Mouse (Mus musculus): ENCODE results near the gene Crim1.

Crim1 gene

DNA sequence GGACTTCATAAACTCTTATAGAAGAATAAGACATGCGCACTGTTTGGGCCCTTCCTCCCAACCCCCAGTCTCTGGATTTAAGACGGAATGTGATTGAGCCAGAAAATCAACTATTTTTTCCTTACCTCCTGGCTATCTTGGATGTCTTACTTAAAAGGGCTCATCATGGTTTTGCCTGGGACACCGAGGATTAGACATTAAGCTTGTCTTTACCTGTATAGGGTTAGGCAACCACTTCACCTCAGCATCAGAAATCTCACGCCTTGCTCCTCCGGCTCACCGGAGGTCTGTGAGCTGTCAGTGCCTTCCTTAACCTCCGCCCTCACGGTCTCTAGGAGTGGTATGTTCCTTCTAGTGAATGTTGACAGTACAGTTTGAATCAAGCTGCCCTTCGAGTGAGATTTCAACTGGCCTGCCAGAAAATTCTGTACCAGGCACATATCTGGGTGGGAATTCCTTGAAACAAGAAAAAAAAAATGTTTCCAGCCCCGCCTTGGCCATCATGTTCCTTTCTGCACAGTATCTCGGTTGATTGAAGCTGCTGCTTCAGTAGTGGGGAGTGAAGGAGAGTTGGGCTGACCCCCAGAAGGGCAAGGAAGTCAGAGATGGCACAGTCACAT, 121.3 kb downstream of the Crim1 start:
- DNase-seq (ENCODE audit: inconsistent age in 2 of 2, low spot score in 1 of 2), result no peak

DNA sequence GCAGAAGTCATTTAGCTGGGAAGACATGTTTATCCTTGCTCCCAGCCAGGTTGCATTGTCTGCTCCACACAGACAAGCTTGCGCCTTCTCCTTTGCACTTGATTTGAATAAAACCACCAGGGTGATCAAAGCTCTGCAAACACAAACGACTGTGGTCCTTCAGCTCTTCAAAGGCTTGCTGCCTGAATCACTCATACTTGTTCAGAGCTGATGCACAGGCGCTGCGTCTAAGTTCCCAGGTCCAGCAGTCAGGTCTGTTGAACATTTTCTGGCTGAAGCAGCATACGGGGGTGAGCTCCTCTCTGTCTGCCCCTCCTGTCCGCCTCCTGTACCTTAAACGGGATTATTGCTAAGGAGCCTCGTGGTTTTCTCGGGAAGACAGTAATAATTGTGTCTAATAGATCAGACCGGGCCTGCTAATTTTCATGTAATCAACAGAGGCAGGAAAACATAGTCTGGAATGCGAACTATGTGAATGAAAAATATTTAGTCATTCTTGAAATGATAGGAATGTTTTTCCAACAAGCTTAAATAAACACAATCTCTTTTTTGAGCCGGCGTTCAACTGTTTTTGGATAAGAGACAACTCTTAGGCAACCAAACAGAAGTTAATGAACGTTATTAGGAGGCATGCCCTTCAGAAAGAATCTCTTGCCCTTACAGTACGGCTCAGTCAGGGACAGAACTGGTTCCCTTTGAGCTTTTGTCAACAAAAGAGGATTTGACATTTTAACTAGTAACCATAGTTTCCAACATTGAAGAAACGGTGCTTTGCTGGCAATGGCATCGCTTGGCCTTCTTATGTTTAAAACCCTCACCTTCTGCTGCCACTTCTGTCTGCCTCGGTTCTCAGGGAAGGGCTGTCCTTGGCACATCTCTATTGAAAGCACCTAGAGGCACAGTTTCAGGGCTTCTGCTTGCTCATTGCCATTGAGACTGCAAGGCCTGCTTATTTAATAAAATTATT, 122.6 kb downstream of the Crim1 start:
- DNase-seq (ENCODE audit: inconsistent age in 2 of 2, low spot score in 1 of 2), result peak in 1 of 2 experiments; percentile 72

DNA sequence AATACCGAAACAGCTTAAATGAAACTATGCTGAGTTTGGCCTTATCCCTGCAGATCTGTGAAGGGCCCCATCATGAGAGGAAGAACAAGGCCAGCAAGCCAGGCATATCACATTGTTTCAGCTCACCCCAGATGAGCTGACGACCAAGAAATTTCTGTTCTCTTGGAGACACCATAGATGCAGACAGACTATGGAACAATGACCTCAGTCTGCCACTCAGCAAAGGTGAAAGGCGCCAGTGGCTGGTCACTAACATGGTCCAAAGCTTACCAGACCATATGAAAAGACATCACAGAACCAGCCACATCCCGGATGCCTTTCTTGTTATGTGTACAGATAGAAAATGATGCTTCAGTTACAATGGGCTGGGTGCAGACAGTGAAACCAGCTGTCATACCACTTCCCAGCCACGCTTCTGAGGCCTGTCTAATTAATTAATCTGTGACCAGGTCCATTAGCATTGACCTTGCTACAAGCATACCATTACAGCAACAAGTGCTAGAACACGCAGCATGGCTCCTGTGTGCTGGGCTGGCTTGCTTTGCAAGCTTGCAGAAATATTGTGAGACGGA, 125.8 kb downstream of the Crim1 start:
- no peak for DNase-seq (ENCODE audit: inconsistent age in 2 of 2, low spot score in 1 of 2)

DNA sequence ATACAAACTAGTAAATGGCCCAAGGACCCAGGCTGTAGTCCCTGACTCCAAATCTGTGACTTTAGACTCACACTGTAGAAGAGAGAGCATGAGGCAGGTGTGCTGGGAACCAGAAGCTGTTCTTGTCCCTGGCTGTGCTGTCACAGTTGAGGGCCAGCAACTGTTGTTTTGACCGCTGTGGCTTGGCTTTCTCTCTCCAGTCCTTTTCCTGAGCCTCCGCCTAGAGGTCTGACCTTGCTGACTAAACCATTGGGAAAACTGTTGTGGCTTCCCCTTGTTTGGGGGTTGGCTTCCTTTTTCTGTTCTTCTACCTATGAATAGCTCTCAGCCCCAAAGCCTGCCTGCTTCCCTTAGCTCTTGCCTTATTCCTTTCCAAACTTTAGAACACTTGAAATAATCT, 126.3 kb downstream of the Crim1 start:
- DNase-seq (ENCODE audit: inconsistent age in 2 of 2, low spot score in 1 of 2), result peak in 1 of 2 experiments; percentile 55

DNA sequence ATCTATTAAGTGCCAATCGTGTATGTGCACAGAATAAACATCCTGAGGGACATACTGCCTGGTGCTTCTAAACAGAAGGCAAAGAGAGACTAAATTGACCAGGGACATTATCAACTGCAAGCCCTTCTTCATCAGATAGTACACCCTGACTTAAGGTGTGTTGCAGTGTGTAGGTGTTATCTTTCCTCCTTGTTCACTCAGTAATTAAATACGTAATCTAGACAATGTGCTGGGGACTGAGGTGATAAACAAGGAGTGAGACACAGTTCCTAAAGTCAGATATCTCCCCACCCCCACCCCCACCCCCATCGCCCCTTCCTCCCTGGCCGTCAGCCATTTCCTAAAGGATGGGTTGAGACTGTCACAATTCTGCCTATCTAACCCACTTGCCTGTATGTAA, 127.1 kb downstream of the Crim1 start:
- DNase-seq (ENCODE audit: inconsistent age in 2 of 2, low spot score in 1 of 2), result no peak

DNA sequence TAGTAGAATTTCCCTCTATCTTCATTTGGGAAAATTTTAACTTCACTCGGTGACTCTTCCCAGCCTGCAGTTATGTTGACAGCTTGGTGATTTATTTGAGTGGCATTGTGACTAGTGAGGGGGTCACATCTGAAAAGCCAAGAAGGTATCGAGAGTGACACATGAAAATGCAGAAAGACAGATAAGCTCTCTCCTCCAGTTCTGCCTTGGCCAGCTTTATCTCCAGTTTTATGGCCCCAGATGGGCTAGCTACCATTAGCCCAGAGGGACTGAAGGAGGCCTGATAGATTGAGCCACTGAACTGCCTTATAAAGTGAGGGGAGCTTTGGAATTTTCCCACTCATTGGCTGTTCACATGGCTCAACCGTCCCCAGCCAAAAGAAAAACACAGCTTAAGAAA, 128.2 kb downstream of the Crim1 start:
- no peak for DNase-seq (ENCODE audit: inconsistent age in 2 of 2, low spot score in 1 of 2)

DNA sequence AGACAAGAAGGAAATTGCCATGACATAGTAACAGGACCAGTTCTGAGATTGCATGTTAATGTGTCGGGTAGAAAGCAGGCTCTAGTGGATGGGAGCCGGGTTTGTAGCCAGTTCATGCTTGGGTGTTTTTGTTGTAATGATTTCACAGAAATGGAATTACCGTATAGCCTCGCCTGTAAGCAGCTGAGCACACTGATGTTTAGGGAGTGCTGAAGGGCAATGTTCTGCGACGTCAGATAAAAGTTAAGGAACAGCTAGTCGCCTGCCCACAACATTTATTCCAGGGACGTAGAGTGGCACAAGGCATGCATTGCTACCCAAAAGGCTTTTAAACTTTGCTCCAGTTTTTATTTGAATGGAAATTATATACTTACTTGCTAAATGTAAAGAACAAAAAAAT, 131.4 kb downstream of the Crim1 start:
- no peak for DNase-seq (ENCODE audit: inconsistent age in 2 of 2, low spot score in 1 of 2)

DNA sequence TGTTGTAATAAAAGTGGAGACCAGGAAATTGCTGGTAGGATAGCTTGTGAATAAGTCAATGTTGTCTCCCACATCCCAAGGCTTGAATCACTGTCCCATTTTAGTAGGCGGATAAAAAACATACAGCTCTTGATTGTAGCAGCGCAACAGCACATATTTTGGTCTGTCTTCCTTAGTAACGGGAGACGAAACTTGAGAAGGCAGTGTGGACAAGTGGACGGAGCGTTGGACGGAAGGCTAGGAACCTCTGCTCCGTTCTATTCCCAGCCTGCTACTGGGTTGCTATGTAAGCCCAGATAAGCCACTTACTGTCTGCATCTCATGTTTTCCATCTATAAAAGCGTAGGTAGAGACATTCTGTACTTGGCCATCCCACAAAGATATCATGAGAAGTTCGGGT, 133.2 kb downstream of the Crim1 start:
- no peak for DNase-seq (ENCODE audit: inconsistent age in 2 of 2, low spot score in 1 of 2)

DNA sequence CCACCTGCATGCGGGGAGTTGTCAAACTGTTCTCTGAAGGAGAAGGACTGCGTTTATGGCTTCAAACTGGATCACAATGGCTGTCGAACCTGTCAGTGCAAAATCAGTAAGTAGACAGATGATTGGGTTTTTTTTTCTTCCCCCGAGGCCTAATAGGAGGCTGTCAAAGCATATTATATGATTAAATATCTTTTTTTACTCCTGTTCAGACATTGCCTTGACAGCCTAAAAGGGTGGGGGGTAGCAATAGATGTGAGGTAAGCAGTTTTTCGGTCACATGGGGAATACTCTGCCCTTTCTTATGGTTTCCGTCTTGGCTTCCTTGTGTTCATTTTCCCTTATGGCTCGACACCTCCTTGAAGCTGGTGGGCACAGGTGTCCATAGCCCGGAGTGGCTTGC, 135.2 kb downstream of the Crim1 start:
- no peak for DNase-seq (ENCODE audit: inconsistent age in 2 of 2, low spot score in 1 of 2)

DNA sequence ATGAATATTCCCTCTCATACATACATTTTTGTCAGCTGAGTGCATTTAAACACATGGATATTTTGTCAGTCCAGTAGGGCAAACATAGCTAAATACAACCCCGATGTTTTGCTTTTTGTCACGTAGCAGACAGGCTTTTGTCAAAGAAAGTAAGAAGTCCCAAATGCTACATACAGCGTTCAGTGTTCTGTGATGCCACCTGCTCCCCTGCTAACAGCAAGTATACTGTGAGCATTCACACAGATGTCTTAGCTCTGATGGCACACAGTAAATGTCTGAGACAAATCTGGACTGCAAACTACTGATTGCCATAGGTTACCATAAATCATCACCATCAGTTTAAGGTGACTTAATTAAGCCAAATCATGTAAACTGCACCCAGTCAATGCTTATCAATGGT, 143.6 kb downstream of the Crim1 start:
- DNase-seq (ENCODE audit: inconsistent age in 2 of 2, low spot score in 1 of 2), result no peak

DNA sequence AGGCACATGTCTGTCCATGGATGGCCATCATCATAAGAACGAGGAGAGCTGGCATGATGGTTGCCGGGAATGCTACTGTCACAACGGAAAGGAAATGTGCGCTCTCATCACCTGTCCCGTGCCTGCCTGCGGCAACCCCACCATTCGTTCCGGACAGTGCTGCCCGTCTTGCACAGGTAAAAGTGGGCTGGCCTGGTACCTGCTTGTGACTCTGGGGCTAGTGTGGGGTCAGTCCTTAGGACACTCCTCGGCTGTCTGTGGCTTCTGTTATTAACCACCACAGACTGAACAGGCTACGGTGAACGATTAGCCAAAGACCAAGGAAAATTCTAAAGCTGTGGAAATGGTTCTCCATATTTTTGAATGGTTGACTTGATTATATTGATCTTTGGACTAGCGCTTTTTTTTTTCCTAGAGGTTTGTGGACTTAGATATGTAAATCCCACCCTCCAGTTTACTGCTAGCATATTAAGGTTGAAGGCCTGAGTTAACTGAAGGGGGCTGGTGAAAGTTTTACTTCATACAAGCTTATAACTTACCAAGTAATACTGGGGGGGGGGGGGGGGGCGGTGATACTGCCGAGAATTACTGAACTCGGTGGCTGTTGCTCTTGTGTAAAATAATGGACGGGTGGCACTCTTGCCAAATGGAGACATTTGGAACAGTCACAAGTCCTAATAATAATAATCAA, 147.2 kb downstream of the Crim1 start:
- DNase-seq (ENCODE audit: inconsistent age in 2 of 2, low spot score in 1 of 2), result no peak

DNA sequence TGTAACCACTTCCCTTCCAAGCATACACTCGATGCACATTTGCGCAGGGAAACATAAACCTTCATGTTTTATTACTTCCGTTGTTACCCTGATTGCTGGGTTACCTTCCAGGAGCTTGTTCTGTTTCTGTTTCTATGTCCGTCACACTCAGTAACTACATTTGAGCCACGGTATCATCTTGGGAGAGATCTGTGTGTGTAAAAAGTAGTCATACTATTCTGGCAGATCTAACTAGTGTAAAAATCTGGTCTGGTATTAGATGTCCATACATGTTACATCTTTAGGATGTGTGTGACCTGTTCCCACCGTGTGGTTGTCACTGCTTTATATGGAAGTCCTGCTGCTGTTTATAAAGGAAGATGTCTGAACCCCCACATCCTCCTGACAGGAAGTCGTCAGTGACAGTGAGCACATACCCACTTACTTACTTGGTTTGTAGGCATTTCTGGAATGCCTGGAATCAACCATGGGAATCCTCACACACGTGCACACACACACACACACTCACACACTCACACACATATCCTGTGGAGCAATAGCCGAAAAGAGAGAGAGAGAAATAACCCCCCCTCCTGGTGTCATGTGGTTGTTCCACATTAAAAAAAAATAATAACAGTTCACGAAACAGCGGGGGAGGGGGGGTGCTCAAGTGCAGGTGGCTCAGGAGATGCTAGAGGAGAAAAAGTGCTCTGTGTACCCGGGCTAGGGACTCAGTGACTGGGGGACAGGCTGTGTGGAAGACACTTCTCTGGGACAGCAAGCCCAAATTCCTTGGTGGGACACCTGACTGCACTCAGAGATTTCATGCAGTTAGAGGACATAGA, 151.8 kb downstream of the Crim1 start:
- no peak for DNase-seq (ENCODE audit: inconsistent age in 2 of 2, low spot score in 1 of 2)

DNA sequence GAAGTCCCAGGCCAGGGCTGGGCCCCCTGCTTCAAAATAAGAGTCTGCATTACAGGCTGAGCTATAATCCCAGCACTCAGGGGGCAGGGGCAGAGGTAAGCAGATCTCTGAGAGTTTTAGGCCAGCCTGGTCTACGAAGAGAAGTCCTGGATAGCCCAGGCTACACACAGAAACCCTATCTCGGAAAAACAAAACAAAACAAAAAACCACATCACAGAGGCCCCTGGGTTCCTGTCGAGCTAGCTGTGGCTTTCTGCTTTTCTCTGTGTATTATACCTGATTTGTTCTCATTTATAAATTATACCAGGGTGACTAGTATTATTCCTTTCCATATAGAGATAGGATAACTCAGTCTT, 152.4 kb downstream of the Crim1 start:
- no peak for DNase-seq (ENCODE audit: inconsistent age in 2 of 2, low spot score in 1 of 2)

DNA sequence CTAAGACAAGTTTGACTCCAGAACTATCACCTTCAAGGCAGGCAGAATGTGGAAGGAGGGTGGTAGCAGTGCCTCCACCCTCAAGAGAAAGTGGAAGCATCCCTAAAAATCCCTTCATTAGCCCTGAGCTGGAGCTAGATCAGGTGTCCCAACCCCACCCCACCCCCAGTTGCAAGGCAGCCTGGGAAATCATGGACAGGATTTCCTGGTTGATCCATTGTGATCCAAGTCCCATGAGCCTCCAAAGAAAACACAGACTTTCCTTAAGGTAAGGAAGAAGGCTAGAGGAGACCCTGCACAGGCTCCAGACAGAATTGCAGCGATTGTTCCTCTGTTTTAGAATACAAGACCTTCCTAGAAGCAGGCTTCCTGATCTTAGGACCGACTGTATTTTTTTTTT, 154.4 kb downstream of the Crim1 start:
- no peak for DNase-seq (ENCODE audit: inconsistent age in 2 of 2, low spot score in 1 of 2)

DNA sequence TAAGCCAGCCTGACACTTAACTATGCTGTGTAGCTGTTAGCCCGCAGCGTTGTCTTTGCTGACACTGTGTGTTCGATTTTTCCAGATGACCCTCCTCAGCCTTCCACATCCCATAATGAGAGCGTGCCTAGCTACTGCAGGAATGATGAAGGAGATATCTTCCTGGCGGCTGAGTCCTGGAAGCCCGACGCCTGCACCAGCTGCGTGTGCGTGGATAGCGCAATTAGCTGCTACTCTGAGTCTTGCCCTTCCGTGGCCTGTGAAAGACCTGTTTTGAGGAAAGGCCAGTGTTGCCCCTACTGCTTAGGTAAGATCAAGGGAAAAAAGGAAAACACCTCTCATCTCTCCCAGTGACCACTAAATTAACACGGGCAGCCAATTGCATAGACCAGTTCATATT, 154.8 kb downstream of the Crim1 start:
- no peak for DNase-seq (ENCODE audit: inconsistent age in 2 of 2, low spot score in 1 of 2)

DNA sequence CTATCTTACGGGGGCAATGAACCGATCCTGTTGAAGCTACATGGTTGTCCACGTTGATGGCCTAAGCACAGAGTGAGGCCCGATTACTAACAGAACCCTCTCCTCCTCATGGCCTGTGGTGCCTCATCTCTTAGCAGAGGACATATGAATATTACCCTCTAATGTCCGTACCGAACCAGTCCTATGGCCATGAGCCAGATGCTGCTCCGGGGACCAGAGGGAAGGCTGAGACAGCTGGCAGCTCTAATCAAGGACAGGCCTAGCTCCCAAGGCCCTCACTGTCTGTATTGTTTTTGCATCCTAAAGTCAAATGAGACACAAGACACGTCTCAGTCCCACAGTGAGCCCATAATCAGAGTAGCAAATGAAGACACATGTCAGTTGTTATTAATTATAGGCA, 155.6 kb downstream of the Crim1 start:
- peak in 1 of 2 experiments; percentile 42 for DNase-seq (ENCODE audit: inconsistent age in 2 of 2, low spot score in 1 of 2)

DNA sequence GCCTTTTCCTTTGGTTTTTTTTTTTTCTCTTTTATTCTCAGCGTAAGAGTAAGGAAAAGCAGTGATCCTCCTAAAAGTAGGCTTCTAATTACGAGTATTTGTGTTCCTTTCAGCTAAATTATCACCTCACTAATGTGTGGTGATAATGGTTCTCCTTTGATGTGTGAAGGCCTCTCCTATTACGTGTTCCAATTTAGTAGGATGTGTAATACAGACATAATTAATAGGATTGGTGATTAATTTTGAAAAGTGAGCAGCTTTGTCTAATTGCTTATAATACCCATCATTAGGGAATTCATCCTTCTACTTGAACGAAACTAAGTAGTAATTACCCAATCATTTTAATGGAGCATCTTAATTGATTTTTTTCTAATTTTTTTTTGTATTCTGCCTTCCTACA, 157.7 kb downstream of the Crim1 start:
- DNase-seq (ENCODE audit: inconsistent age in 2 of 2, low spot score in 1 of 2), result no peak

DNA sequence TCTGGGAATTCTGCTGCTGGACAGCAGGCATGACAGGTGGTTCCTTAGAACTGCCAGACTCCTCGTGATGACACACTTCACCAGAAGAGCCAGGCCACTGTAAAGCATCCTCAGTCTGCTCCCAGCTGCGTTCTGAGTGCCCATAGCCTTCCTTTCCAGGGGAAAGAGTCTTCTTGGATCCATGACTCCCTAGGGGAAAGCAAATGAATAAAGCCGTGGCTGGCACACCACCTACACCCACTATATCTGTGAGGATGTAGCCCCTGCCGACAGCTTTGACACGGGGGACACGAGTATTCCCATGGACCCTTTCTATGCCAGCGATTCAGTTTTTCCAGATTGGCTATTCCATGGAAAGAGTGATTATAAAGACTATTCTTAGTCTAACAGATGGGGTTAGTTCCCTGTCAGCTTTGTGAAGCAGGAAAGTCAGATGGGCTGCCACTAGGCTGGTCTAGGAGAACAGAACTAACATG, 158.2 kb downstream of the Crim1 start:
- no peak for DNase-seq (ENCODE audit: inconsistent age in 2 of 2, low spot score in 1 of 2)

DNA sequence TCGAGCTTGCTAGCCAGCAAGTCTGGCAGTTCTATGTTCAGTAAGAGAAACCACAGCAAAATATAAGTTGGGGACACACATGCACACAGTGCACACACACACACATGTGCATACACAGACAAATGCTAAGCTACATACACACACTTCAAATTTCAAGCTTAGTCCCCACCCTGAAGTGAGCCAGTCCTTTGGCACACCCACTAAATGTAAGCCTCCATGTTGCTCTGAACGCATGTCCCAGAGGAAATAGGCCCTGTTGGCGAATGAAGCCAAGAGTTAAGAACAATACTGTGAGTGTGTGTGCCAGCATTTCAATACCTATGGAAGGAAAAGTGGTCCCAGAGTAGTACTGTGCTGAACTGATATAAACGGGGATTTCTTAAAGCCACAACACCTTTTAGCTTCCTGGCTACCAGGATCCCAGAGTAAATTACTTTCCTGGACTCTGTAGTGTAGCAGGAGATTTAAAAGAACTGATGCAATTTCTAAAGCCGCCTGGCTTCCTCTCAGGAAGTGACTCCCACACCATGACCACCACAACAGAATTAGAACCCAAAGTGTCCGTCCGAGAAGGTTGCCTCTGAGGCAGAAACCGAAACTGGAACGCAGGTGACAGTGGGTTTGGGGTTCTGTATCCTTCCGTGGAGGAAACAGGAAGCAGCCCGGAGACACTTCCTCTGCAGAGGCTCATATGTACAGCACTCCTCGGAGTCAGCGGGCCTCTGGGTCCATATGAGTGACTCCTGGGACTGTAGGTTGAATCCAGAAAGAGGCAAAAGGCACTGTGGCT, 162.1 kb downstream of the Crim1 start:
- DNase-seq (ENCODE audit: inconsistent age in 2 of 2, low spot score in 1 of 2), result peak; percentile 42 to 71

All from adrenal gland, adult (tissue).